In the genomic region with DNA sequence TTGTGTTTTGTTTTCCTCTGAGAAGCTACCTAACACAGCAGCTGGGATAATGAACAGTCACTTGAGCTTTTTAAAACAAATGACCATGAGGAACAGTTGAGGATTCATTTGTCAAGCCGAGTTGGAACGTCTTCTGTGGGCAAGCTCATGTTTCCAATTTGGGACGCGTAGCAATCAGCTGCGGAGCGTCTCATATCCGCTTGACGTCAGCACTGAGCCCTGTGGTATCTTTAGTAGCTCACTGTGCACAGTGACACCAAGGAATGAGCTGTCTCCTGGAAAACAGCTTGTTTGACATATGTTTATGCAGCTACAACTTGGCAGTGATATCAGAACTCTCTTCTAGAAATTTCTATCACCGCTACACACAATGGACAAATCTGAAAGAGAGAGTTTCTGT, we compare ENCODE assay signal across 8 mouse cellular contexts. TPM values are rescaled to one million over a fixed set of nuclear protein-coding genes. Genes with fewer than 3 reads are reported as not detected.
DNase-seq lines count a peak whose midpoint lies in the region; ATAC-seq and TF ChIP-seq lines count a peak whose summit lies in the region.

No protein-coding gene starts in this region.

- intact Hi-C loops in heart, adult 2 months (cut with DNase I), result loop anchor here (2.0 kb wide), 1 partner anchor 59 kb away; a partner anchor contains a TSS

- H3K9me3 ChIP-seq in hindbrain, embryonic 16.5 days (ENCODE audit: control insufficient read depth, low read length), result no peaks in the 10 kb centered on the region
- peaks cover 9% of the 10 kb centered on the region; the same call in 1 of the 2 replicates for H3K9me3 ChIP-seq in hindbrain, embryonic 10.5 days

- no peaks in the 10 kb centered on the region for H3K4me1 ChIP-seq in hindbrain, embryonic 16.5 days (ENCODE audit: control insufficient read depth, insufficient read depth, low read depth, low read length)
- peaks cover 12% of the 10 kb centered on the region; the same call in 1 of the 2 replicates for H3K4me1 ChIP-seq in hindbrain, embryonic 10.5 days (replicated peaks)
- H3K4me1 ChIP-seq in heart, adult 2 months (ENCODE audit: control insufficient read depth, insufficient read depth, low read length), result peaks cover 15% of the 10 kb centered on the region

- 60% methylated on average over 9 of the region's 9 CpGs for WGBS in hindbrain, embryonic 16.5 days
- 77% methylated on average over 9 of the region's 9 CpGs for WGBS in hindbrain, embryonic 10.5 days
- 4% methylated on average over 9 of the region's 9 CpGs for WGBS in heart, adult 2 months

- no peak overlapping the region for H3K9ac ChIP-seq in hindbrain, embryonic 16.5 days (ENCODE audit: low read depth, low read length)
- H3K9ac ChIP-seq in heart, adult 2 months (ENCODE audit: low read depth, low read length), result peak overlapping the region; percentile 50

- H3K4me2 ChIP-seq in hindbrain, embryonic 16.5 days (ENCODE audit: low read length), result peak overlapping the region; percentile 10; the same call in 1 of the 2 replicates

- no peak overlapping the region for H3K27ac ChIP-seq in hindbrain, embryonic 16.5 days (ENCODE audit: low read depth, low read length)
- no peak overlapping the region for H3K27ac ChIP-seq in hindbrain, embryonic 10.5 days
- peak overlapping the region; percentile 72 for H3K27ac ChIP-seq in heart, adult 2 months

- no peak for ATAC-seq in hindbrain, embryonic 16.5 days

- no peak overlapping the region for H3K4me3 ChIP-seq in hindbrain, embryonic 16.5 days (ENCODE audit: low read length)
- H3K4me3 ChIP-seq in hindbrain, embryonic 10.5 days, result no peak overlapping the region
- H3K4me3 ChIP-seq in heart, adult 2 months, result peak overlapping the region; percentile 28; the same call in 1 of the 2 replicates

- no peak for DNase-seq in hindbrain, embryonic 10.5 days (ENCODE audit: low spot score)
- peak; percentile 59 to 63 for DNase-seq in cerebellum, postnatal 10 days
- peak; percentile 68 to 83 for DNase-seq in heart, adult 2 months
- DNase-seq in kidney, postnatal 36 days, result peak; percentile 68 to 75
- peak; percentile 79 for DNase-seq in lung, postnatal 25 days (ENCODE audit: low spot score)
- no peak for DNase-seq in B cell, adult 2 months
- no peak for DNase-seq in ovary, postnatal 10 days (ENCODE audit: low spot score)

- H3K27me3 ChIP-seq in hindbrain, embryonic 16.5 days (replicated peaks; ENCODE audit: control insufficient read depth, insufficient read depth, low read length), result no peaks in the 10 kb centered on the region
- no peaks in the 10 kb centered on the region for H3K27me3 ChIP-seq in hindbrain, embryonic 10.5 days (ENCODE audit: insufficient read depth, poor library complexity, severe bottlenecking)
- H3K27me3 ChIP-seq in heart, adult 2 months (ENCODE audit: control insufficient read depth, insufficient read depth, low read length), result no peaks in the 10 kb centered on the region

- no peaks in the 10 kb centered on the region for H3K36me3 ChIP-seq in hindbrain, embryonic 16.5 days (ENCODE audit: control insufficient read depth, insufficient read depth, low read length)
- no peaks in the 10 kb centered on the region for H3K36me3 ChIP-seq in hindbrain, embryonic 10.5 days
- peaks cover 9% of the 10 kb centered on the region for H3K36me3 ChIP-seq in heart, adult 2 months (ENCODE audit: control insufficient read depth, insufficient read depth, low read length)

- H3K79me2 ChIP-seq in heart, adult 2 months (replicated peaks; ENCODE audit: control insufficient read depth, insufficient read depth, low read length), result no peaks in the 10 kb centered on the region

- TF ChIP-seq CTCF in heart, adult 2 months (IDR thresholded peaks at IDR 0.05), result peak; percentile 70

- peak; percentile 65 for TF ChIP-seq POLR2A in heart, adult 2 months (IDR thresholded peaks at IDR 0.05; ENCODE audit: insufficient read depth, low read depth, low read length)

- TF ChIP-seq EP300 in heart, adult 2 months (IDR thresholded peaks at IDR 0.05; ENCODE audit: insufficient read depth, low read depth, low read length), result peak; percentile 90

RNA-seq across cellular contexts. Expression of a gene that starts 25.4 kb away (rescaled TPM):
- 28.9 and 30.2 TPM in 2 replicates for polyA plus RNA-seq in hindbrain, embryonic 16.5 days (2015; fragmentation: Nextera tagmentation; extraction: Ambion mirVana)
- polyA plus RNA-seq in hindbrain, embryonic 10.5 days (2016; fragmentation: Nextera tagmentation; extraction: Ambion mirVana), result 65.4 TPM in 2 replicates
- total RNA-seq in heart, adult 2 months (2021), result 10 to 100 TPM; 79.1 to 84.1 TPM
- polyA plus RNA-seq in heart, adult 2 months (2012; rRNA removed), result 46.7 and 87.4 TPM in 2 replicates

RNA-seq across cellular contexts. Expression of a gene that starts 35.5 kb away (rescaled TPM):
- 0.51 and 0.70 TPM in 2 replicates for polyA plus RNA-seq in hindbrain, embryonic 16.5 days (2015; fragmentation: Nextera tagmentation; extraction: Ambion mirVana)
- polyA plus RNA-seq in hindbrain, embryonic 10.5 days (2016; fragmentation: Nextera tagmentation; extraction: Ambion mirVana), result 19.0 and 28.1 TPM in 2 replicates
- total RNA-seq in heart, adult 2 months (2021), result under 1 TPM; 0.25 to 0.39 TPM
- 0.44 and 0.51 TPM in 2 replicates for polyA plus RNA-seq in heart, adult 2 months (2012; rRNA removed)

RNA-seq across cellular contexts. Expression of a gene that starts 58.5 kb away (rescaled TPM):
- polyA plus RNA-seq in hindbrain, embryonic 16.5 days (2015; fragmentation: Nextera tagmentation; extraction: Ambion mirVana), result 9.6 and 10.9 TPM in 2 replicates
- polyA plus RNA-seq in hindbrain, embryonic 10.5 days (2016; fragmentation: Nextera tagmentation; extraction: Ambion mirVana), result 9.0 and 12.0 TPM in 2 replicates
- 10 to 100 TPM; 78.0 to 80.2 TPM for total RNA-seq in heart, adult 2 months (2021)
- 11.2 and 27.6 TPM in 2 replicates for polyA plus RNA-seq in heart, adult 2 months (2012; rRNA removed)

Comparison
In these comparisons a context has a peak if more than half of its experiments do, and no peak if none do; other contexts are left out.
1. RNA of a gene that starts 35.5 kb away (polyA plus RNA-seq): 19.0 to 28.1 TPM in hindbrain, embryonic 10.5 days; 0.51 to 0.70 TPM in hindbrain, embryonic 16.5 days and 0.44 to 0.51 TPM in heart, adult 2 months; every median in the first group is over 10 times any median in the second.
2. DNase-seq: peak in cerebellum, postnatal 10 days (2 of 2), heart, adult 2 months (2 of 2), kidney, postnatal 36 days (2 of 2) and lung, postnatal 25 days (single experiment); none in hindbrain, embryonic 10.5 days (single experiment), B cell, adult 2 months (0 of 2) and ovary, postnatal 10 days (single experiment).